Mouse (Mus musculus): ENCODE data around the gene Gpatch8. TPM values are rescaled to one million over a fixed set of nuclear protein-coding genes. Genes with fewer than 3 reads are reported as not detected.

Gene Gpatch8
- polyA plus RNA-seq, 1 experiment: 5.7 TPM

- Histone ChIP-seq H3K27me3 (replicated peaks) (peaks cover 53% of the 10 kb centered on the region), H3K4me1 (peaks cover 14% of the 10 kb centered on the region), H3K9me3 (peaks cover 11% of the 10 kb centered on the region), H3K36me3 (replicated peaks; ENCODE audit: low read length) (no peaks in the 10 kb centered on the region), H3K4me3 (replicated peaks) (no peak overlapping the region)
- TF ChIP-seq FLI1 (IDR thresholded peaks at IDR 0.05; ENCODE audit: low read length): no peak
- TF ChIP-seq GATA1 (IDR thresholded peaks at IDR 0.05; ENCODE audit: borderline replicate concordance, low read length): no peak
Observed at GRCm38 (mm10) chr11:102582736-102583135, 26.5 kb upstream of the Gpatch8 start.

GRCm38 (mm10) chr11:102582016-102582610, 25.9 kb upstream of the Gpatch8 start:
- H3K27me3 ChIP-seq (replicated peaks): peaks cover 57% of the 10 kb centered on the region
- peaks cover 18% of the 10 kb centered on the region for H3K4me1 ChIP-seq
- no peaks in the 10 kb centered on the region for H3K36me3 ChIP-seq (replicated peaks; ENCODE audit: low read length)
- peaks cover 11% of the 10 kb centered on the region for H3K9me3 ChIP-seq
- no peak for TF ChIP-seq FLI1 (IDR thresholded peaks at IDR 0.05; ENCODE audit: low read length)
- TF ChIP-seq GATA1 (IDR thresholded peaks at IDR 0.05; ENCODE audit: borderline replicate concordance, low read length): no peak
- H3K4me3 ChIP-seq (replicated peaks): no peak overlapping the region

DNA sequence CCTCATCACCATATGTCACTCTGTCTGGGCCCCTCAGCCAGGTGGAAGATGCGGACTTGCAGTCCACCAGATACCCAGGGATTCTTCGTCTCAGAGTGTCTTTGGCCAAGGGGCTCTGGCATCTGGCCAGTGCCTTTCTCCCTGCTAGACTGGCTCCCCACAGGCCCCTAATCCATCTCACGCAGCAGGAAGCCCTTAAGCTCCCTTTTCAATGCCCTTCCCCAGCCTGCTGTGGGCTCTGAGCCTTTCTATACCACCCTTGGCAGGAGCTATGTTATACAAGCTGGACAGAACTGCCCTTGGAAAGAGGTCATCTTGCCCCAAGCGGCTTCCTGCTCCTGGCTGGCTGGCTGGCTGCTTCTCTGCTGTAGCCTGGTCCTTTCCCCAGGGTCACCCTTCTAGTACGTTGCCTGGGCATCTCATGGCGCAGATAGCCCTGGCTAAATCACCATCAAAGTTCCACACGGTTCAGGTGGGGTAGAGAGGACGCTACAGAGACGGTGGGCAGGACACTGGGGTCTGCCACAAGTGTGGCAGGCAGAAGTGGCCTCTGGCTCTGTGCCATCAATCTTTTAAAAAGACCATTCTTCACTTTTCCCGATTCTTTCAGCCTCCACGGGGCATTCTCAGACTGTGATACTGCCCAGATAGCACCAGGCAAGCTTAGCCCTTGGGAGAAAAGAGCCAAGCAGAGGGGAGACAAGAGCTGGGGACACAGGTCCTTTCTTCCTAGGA, 25.3 kb upstream of the Gpatch8 start:
- Histone ChIP-seq H3K27me3 (replicated peaks) (peaks cover 59% of the 10 kb centered on the region), H3K4me3 (replicated peaks) (no peak overlapping the region), H3K9me3 (peaks cover 7% of the 10 kb centered on the region), H3K36me3 (replicated peaks; ENCODE audit: low read length) (no peaks in the 10 kb centered on the region), H3K4me1 (peaks cover 21% of the 10 kb centered on the region)
- no peak for TF ChIP-seq GATA1 (IDR thresholded peaks at IDR 0.05; ENCODE audit: borderline replicate concordance, low read length)
- TF ChIP-seq FLI1 (IDR thresholded peaks at IDR 0.05; ENCODE audit: low read length): no peak

DNA sequence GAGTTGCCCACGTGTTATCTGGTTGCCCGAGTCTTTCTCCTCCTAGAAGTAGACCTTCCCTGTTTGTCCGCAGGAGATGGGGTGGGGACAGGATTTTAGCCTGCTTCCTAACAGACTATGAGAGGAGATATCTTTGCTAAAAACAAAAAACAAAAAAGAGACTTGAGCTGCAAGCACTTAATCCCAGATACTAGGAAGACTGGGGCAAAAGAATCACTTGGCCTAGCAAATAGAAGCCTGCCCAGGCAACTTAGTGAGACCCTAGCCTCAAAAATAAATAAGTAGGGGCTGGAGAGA, 23.8 kb upstream of the Gpatch8 start:
- no peaks in the 10 kb centered on the region for H3K36me3 ChIP-seq (replicated peaks; ENCODE audit: low read length)
- peaks cover 26% of the 10 kb centered on the region for H3K4me1 ChIP-seq
- no peaks in the 10 kb centered on the region for H3K9me3 ChIP-seq
- H3K27me3 ChIP-seq (replicated peaks): peaks cover 55% of the 10 kb centered on the region
- H3K4me3 ChIP-seq (replicated peaks): no peak overlapping the region
- TF ChIP-seq FLI1 (IDR thresholded peaks at IDR 0.05; ENCODE audit: low read length) (no peak), GATA1 (IDR thresholded peaks at IDR 0.05; ENCODE audit: borderline replicate concordance, low read length) (no peak)

DNA sequence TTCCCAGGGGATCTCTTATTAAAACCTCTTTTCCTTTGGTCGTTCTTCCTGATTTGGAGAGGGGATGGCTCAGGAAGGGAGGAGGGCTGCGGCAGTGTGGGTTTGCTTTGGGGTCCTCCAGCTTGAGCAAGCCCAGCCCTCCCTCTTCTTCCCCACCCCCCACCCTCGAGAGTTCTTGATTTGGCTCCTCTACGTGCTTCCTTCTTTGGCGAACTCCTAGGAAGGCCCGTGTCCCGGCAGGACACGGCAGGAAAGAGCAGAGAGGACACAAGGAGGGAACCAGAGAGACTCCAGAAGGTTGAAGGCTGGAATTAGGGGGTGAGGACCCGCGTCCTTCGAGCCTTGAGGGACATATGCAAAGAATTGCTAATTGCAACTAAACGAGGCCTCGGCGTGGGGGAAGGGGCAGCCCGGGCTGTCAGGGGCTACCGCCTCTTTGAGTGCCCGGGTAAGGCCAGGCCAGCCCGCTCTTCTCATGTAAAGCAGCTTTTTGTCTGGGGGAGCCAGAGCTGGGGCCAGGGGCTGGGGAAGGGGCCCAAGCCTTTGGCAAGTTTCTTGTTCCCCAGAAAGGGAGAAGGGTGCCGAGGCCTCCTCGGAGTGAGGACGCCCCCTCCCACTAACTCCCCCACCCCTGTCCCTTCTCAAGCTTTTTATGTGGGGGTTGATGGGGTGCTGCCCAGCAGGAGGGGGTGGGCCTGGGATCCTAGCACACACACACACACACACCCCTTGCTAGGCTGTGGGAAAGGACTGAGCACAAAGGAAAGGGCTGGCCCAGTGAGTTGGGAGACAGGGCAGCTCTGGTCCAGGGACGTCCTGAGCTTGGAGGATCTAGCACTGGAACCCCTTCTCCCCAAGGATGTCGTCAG, 23.2 kb upstream of the Gpatch8 start, which contains the start of gene Gm11627:
Gene Gm11627, minus strand, starts transcription at position 297 of the 869 bp plus-strand sequence.
- H3K27me3 ChIP-seq (replicated peaks): peaks cover 52% of the 10 kb centered on the region
- no peak for TF ChIP-seq GATA1 (IDR thresholded peaks at IDR 0.05; ENCODE audit: borderline replicate concordance, low read length)
- TF ChIP-seq FLI1 (IDR thresholded peaks at IDR 0.05; ENCODE audit: low read length): no peak

GRCm38 (mm10) chr11:102578341-102579118, 22.3 kb upstream of the Gpatch8 start:
- Histone ChIP-seq H3K4me3 (replicated peaks) (peak overlapping the region; percentile 90), H3K27me3 (replicated peaks) (peaks cover 48% of the 10 kb centered on the region)

More for the DNA sequence above, 23.2 kb upstream of the Gpatch8 start, which contains the start of gene Gm11627:
- peak within 1 kb of the TSS; percentile 90 for H3K4me3 ChIP-seq (replicated peaks)
- H3K9me3 ChIP-seq: no peaks in the 10 kb centered on the region
- H3K36me3 ChIP-seq (replicated peaks; ENCODE audit: low read length): no peaks in the 10 kb centered on the region
- H3K4me1 ChIP-seq: peaks cover 29% of the 10 kb centered on the region

DNA sequence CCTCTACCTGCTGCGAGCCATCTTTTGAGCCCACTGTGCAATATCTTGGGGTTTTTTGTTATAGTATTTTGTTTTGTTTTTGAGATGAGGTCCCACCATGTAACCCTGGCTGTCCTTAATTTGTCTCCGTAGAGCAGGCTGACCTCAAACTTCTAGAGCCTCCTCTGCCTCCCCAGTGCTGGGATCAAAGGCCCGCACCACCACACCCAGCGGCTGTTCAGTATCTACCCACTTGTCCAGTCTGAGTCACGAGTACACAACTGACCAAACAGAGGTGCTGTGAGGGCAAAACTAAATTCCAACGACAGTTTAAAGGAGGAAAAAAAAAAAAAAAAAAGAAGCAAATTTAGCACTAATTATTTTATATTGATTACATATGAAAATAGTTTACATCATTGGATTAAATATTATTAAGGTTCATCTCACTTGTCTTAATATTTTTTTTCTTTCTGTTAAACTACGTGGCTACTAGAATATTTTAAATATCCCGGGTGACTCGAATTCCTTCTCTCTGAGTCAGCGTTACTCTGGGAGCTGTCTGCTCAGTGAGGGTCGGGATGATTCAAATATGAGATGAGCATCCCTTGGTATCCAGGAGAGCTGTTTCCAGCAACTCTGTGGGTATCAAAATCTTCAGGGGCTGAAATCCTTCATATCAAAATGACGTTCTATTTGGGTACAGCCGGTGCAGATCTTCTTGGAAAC, 20.0 kb upstream of the Gpatch8 start:
- Histone ChIP-seq H3K27me3 (replicated peaks) (peaks cover 25% of the 10 kb centered on the region), H3K36me3 (replicated peaks; ENCODE audit: low read length) (no peaks in the 10 kb centered on the region)
- no peak for TF ChIP-seq FLI1 (IDR thresholded peaks at IDR 0.05; ENCODE audit: low read length)
- TF ChIP-seq GATA1 (IDR thresholded peaks at IDR 0.05; ENCODE audit: borderline replicate concordance, low read length): no peak

More at GRCm38 (mm10) chr11:102578341-102579118, 22.3 kb upstream of the Gpatch8 start:
- TF ChIP-seq FLI1 (IDR thresholded peaks at IDR 0.05; ENCODE audit: low read length) (no peak), GATA1 (IDR thresholded peaks at IDR 0.05; ENCODE audit: borderline replicate concordance, low read length) (no peak)
- peaks cover 29% of the 10 kb centered on the region for H3K4me1 ChIP-seq
- no peaks in the 10 kb centered on the region for H3K36me3 ChIP-seq (replicated peaks; ENCODE audit: low read length)
- H3K9me3 ChIP-seq: no peaks in the 10 kb centered on the region

GRCm38 (mm10) chr11:102575034-102575433, 18.8 kb upstream of the Gpatch8 start:
- TF ChIP-seq FLI1 (IDR thresholded peaks at IDR 0.05; ENCODE audit: low read length) (no peak), GATA1 (IDR thresholded peaks at IDR 0.05; ENCODE audit: borderline replicate concordance, low read length) (no peak)
- Histone ChIP-seq H3K4me1 (peaks cover 33% of the 10 kb centered on the region), H3K9me3 (no peaks in the 10 kb centered on the region), H3K4me3 (replicated peaks) (no peak overlapping the region), H3K36me3 (replicated peaks; ENCODE audit: low read length) (no peaks in the 10 kb centered on the region), H3K27me3 (replicated peaks) (peaks cover 16% of the 10 kb centered on the region)

More for the DNA sequence above, 20.0 kb upstream of the Gpatch8 start:
- no peak overlapping the region for H3K4me3 ChIP-seq (replicated peaks)
- peaks cover 33% of the 10 kb centered on the region for H3K4me1 ChIP-seq
- no peaks in the 10 kb centered on the region for H3K9me3 ChIP-seq
